Mouse (Mus musculus) cerebellum, adult 9-11 months (tissue): Measurements from ENCODE around the gene Gm10840.
A peak's percentile ranks its signal among the peaks of the same experiment; 100 is the strongest.
"Not testable (repeated sequence)": the region's sequence is repeated elsewhere in the genome, so short reads cannot be mapped to it uniquely, and the experiment has no call there.

ENCODE experiments used
- DNase-seq: peaks from one replicate; pipeline ENCODE4 v3.0.0; 2022

Gene Gm10840

GRCm38 (mm10) chr11:106160841-106161721 is at the start of gene Gm10840, which contains the start of gene Limd2:
TSS of gene Gm10840 (plus strand) at chr11:106160850.
TSS of gene Limd2 (minus strand) at chr11:106160860.
- peak; percentile 85 for DNase-seq

- DNase-seq, result no peak
Observed at GRCm38 (mm10) chr11:106111688-106112087, 49.0 kb upstream of the Gm10840 start.

- no peak for DNase-seq
Observed at GRCm38 (mm10) chr11:106122221-106122620, 38.4 kb upstream of the Gm10840 start.

GRCm38 (mm10) chr11:106122736-106123135 is 37.9 kb upstream of the Gm10840 start:
- DNase-seq, result no peak

GRCm38 (mm10) chr11:106124784-106125183 is 35.9 kb upstream of the Gm10840 start:
- DNase-seq, result no peak

- DNase-seq, result no peak
Observed at GRCm38 (mm10) chr11:106125827-106126226, 34.8 kb upstream of the Gm10840 start.

- DNase-seq, result not testable (repeated sequence)
Observed at GRCm38 (mm10) chr11:106126727-106127373, 33.8 kb upstream of the Gm10840 start.

GRCm38 (mm10) chr11:106129477-106129876 is 31.2 kb upstream of the Gm10840 start:
- no peak for DNase-seq

GRCm38 (mm10) chr11:106132516-106132915 is 28.1 kb upstream of the Gm10840 start:
- DNase-seq, result no peak

GRCm38 (mm10) chr11:106134580-106135528 is 25.8 kb upstream of the Gm10840 start:
- DNase-seq, result peak; percentile 68

- no peak for DNase-seq
Observed at GRCm38 (mm10) chr11:106151219-106151618, 9.4 kb upstream of the Gm10840 start.

- DNase-seq, result peak; percentile 68
Observed at GRCm38 (mm10) chr11:106152132-106152531, 8.5 kb upstream of the Gm10840 start.

GRCm38 (mm10) chr11:106154091-106154490 is 6.6 kb upstream of the Gm10840 start:
- no peak for DNase-seq

- no peak for DNase-seq
Observed at GRCm38 (mm10) chr11:106154770-106155169, 5.9 kb upstream of the Gm10840 start.

- DNase-seq, result no peak
Observed at GRCm38 (mm10) chr11:106155761-106156160, 4.9 kb upstream of the Gm10840 start.

- DNase-seq, result no peak
Observed at GRCm38 (mm10) chr11:106156257-106156656, 4.4 kb upstream of the Gm10840 start.

- DNase-seq, result no peak
Observed at GRCm38 (mm10) chr11:106157154-106157553, 3.5 kb upstream of the Gm10840 start.

GRCm38 (mm10) chr11:106158081-106158929 is 2.3 kb upstream of the Gm10840 start:
- DNase-seq, result peak; percentile 69

- no peak for DNase-seq
Observed at GRCm38 (mm10) chr11:106158930-106159215, 1.8 kb upstream of the Gm10840 start.

GRCm38 (mm10) chr11:106159216-106159920 is 1.3 kb upstream of the Gm10840 start:
- DNase-seq, result peak; percentile 85
